Mouse (Mus musculus): ENCODE results near the gene Pde4c.

- TF ChIP-seq POLR2A (IDR thresholded peaks at IDR 0.05; ENCODE audit: borderline replicate concordance, extremely low read depth, insufficient read depth, insufficient read length, poor library complexity, severe bottlenecking) (no peak), CTCF (IDR thresholded peaks at IDR 0.05; ENCODE audit: borderline replicate concordance, extremely low read depth, insufficient read depth, insufficient read length) (no peak)
These were observed 44.8 kb upstream of the Pde4c start for GRCm38 (mm10) chr8:70678679-70679078.

Measured in brain, embryonic 14.5 days (tissue).